Mouse (Mus musculus) left cerebral cortex, postnatal 36 days (tissue): ENCODE data around the gene Tnik. TPM values are rescaled to one million over a fixed set of nuclear protein-coding genes. Genes with fewer than 3 reads are reported as not detected.

ENCODE experiments used
- DNase-seq, 2 experiments: peaks; one replicate each; pipeline ENCODE4 v3.0.0; 2021 to 2022; ENCODE audit warnings: low spot score in 2 of 2, mixed read lengths in 1 of 2
- intact Hi-C: fragments of 180-260 bp; cut with DNase I; formaldehyde crosslinking; loops from one replicate; pipeline ENCODE4 v1.15.1; 2025
- total RNA-seq, 2 experiments: library from RNA; stranded (reverse); gene quantifications; 2 replicates each; pipeline ENCODE4 v1.2.3; 2021

The Tnik gene
- total RNA-seq, 2 experiments from 2014 or later, result 164 to 253 TPM

DNA sequence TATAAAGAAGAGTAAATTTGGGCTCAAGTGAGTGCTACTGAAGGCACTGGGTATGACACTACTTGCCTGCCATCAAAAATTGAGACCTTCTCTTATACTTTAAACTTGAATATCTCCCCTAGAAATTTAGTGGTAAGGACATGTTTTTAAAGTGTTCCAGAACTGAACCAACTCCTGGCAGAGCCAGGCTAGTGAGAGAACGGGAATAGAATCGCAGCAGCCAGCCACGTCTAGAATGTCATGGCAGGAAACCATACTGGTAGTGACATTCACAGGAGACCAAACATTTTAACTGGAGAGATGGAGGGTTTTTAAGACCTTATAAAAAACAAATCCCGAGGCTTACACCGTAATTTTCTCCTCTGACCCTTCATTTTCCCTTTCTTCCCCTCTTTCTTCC is 172.5 kb downstream of the Tnik start:
- intact Hi-C loops, result no loop called here
- no peak for DNase-seq

DNA sequence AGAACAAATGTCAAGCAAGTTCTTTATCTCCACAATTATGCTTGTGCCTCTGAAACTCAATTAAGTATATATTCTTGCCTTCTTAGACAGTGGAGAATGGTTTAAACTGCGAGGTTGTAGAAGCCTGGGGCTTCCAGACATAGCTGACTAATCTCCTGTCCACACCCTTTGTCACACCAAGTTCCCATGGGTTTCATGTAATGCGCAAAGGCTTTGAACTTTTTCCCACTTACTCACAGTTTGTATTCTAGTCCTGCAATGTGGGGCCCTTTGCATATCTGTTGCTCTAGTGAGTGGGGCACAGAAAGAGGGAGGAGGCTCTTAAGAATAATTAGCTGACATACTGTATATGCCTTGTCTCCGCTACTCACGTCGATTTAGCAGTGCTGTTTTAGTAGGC is 174.4 kb downstream of the Tnik start:
- no peak for DNase-seq
- intact Hi-C loops, result no loop called here

- DNase-seq, result no peak
- intact Hi-C loops, result no loop called here
These were observed 178.5 kb downstream of the Tnik start for GRCm38 (mm10) chr3:28441545-28441944.

DNA sequence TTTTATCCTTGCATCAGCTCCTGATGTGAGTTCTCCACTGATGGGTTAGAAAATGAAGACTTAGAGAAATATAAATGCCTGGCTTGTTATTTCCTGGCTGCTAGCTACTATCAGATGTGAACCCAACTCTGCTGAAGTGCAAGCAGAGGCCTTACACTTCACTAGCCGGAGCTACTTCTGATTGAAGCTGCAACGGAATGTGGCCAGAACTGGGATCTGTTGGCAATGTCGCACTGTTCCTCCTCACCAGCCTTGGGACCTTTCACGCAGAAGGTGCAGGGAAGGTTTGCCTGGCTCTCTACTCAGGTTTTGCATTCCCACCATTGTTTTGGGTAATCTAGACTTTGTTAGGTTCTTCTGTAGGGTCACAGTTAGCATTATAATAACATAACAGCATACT is 179.1 kb downstream of the Tnik start:
- intact Hi-C loops, result no loop called here
- no peak for DNase-seq

- intact Hi-C loops, result no loop called here
- no peak for DNase-seq
These were observed 184.9 kb downstream of the Tnik start for GRCm38 (mm10) chr3:28447950-28448349.

DNA sequence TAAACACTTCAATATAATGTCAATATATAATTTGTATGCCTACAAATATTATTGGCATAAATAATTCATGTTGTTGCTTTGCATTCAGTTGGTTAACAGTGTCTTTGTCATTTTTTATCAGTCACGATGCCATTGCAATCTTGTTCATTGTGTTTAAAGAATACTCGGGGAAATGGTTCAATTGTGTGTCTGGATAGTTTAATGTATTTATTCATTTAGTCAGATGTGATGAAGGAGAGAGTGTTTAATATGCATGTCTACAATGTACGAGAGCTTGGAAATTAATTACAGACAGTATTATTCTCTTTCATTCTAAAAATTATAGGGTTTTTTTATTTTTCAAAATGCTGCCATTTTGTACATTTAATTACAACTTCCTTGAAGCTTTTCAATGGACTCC is 190.4 kb downstream of the Tnik start:
- DNase-seq, result no peak
- intact Hi-C loops, result no loop called here

GRCm38 (mm10) chr3:28456842-28457241 is 193.8 kb downstream of the Tnik start:
- intact Hi-C loops, result no loop called here
- DNase-seq, result no peak

DNA sequence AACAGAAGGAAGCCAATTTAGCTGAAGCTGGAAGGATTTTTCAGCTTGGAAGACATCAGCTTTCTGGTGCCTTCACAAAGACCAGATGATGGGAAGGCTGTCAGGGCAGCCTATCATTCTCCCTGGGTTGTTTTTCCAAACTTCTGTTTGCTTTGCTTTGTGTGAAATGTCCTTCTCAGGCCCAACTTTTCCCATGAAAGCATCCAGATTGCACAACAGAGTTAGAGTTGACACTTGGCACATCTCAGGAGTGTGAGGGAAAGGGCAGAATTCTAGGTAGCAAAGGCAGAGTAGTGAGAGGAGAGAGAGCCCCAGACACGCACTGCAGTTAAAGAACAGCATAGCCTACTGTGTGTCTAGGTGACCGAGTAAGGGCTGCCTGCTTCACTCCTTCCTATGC is 194.5 kb downstream of the Tnik start:
- no peak for DNase-seq
- intact Hi-C loops, result no loop called here

DNA sequence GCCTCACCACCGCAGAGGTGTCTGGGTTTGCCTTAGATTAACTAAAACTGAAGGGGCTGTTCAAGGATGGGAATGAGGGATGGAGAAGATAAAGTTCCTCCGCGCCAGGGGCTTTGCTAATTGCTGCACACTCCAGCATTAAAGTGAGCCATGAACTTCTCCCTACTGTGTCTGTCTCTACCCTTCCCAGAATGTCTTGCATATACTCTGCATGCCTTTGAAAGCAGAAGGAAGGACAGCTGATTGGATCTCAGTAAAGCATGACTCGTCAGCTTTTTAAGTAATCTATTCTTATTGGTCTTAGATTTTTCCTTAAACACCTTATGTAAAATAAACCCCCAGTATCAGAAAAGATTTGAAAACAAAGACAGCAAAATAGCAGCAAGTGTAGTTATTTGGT is 203.7 kb downstream of the Tnik start:
- DNase-seq, result no peak
- intact Hi-C loops, result no loop called here

DNA sequence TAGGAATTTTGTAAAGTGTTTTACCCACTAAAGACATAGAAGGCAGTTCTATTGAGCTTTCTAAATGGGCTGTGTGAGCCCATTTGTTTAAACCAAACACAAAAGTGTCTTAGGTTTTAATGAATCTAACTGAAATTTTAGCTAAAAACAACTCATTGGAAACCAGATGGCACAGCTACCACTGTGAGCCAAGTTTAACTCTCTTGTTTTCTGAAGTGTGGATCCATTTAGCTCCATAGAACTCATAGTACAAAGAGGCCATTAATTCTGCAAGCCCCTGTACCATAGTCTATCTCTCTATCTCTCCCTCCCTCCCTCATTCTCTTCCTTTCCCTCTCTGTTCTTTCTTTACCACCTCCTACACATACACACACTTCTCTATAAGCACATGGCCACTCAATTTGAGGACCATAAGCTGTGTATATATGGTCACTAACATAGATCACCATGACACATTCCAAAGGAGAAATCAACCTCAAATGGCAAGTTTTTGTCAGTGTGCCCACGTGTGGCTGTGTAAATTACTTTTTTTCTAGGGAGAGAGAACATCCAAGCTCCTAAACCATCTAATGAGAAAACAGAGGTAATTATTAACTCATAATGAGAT is 204.2 kb downstream of the Tnik start:
- no peak for DNase-seq
- intact Hi-C loops, result no loop called here

DNA sequence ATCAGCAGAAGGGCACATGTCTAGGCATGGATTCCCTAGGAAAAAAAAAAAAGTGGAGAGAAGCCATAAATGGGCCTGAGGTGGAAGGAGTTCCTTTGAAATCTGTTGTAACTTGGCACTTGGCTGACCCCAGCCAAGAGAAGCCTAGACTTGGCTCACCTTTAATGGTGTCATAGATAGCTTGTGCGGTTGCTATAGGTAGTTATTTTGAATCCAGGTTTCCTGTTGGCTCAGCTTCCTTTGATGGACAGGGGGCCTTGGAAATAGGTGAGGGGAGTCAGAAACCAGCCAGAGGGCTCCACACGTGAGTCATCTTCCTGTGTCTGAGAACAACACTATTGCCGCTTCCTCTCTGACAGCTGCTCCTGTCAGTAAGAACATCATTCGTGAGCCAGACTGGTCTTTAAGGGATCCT is 204.9 kb downstream of the Tnik start:
- no peak for DNase-seq
- intact Hi-C loops, result no loop called here

GRCm38 (mm10) chr3:28473439-28473838 is 210.4 kb downstream of the Tnik start:
- intact Hi-C loops, result no loop called here
- no peak for DNase-seq

- DNase-seq, result no peak
These were observed 214.4 kb downstream of the Tnik start for GRCm38 (mm10) chr3:28477373-28477772.

GRCm38 (mm10) chr3:28485716-28486115 is 222.7 kb downstream of the Tnik start:
- no peak for DNase-seq
- intact Hi-C loops, result no loop called here

More at GRCm38 (mm10) chr3:28477373-28477772, 214.4 kb downstream of the Tnik start:
- intact Hi-C loops, result no loop called here

- no peak for DNase-seq
- intact Hi-C loops, result no loop called here
These were observed 224.4 kb downstream of the Tnik start for GRCm38 (mm10) chr3:28487418-28487817.

GRCm38 (mm10) chr3:28491085-28492041 is 228.3 kb downstream of the Tnik start:
- peak; percentile 31 to 35 for DNase-seq

GRCm38 (mm10) chr3:28496806-28497502 is 233.9 kb downstream of the Tnik start:
- intact Hi-C loops, result no loop called here
- DNase-seq, result no peak

More at GRCm38 (mm10) chr3:28491085-28492041, 228.3 kb downstream of the Tnik start:
- intact Hi-C loops, result no loop called here

- no peak for DNase-seq
- intact Hi-C loops, result no loop called here
These were observed 234.5 kb downstream of the Tnik start for GRCm38 (mm10) chr3:28497503-28497857.

- no peak for DNase-seq
These were observed 239.7 kb downstream of the Tnik start for GRCm38 (mm10) chr3:28502697-28503096.

GRCm38 (mm10) chr3:28509337-28509935 is 246.4 kb downstream of the Tnik start:
- intact Hi-C loops, result no loop called here
- peak in 1 of 2 experiments; percentile 36 for DNase-seq

More at GRCm38 (mm10) chr3:28502697-28503096, 239.7 kb downstream of the Tnik start:
- intact Hi-C loops, result no loop called here
